Mouse (Mus musculus) midbrain, postnatal 0 days (tissue): ENCODE measurements around the gene Itga9. TPM values are rescaled to one million over a fixed set of nuclear protein-coding genes. Genes with fewer than 3 reads are reported as not detected.

Experiments used
- ATAC-seq: fragments of 200-750 bp; cut with Nextera tagmentation; 2 replicates; pipeline ENCODE4 v1.8.0; 2017; ENCODE audit warnings: moderate number of reproducible peaks, mild to moderate bottlenecking, moderate TSS enrichment, moderate library complexity; ENCODE audit not compliant: low FRiP score
- DNase-seq: peaks from one replicate; pipeline ENCODE4 v3.0.0-alpha.2; 2015; ENCODE audit warnings: low spot score
- H3K27ac ChIP-seq: fragments of 300-500 bp; sonication (generic); 2 replicates; pipeline ENCODE4 v1.5.1; 2014; ENCODE audit warnings: low read depth, mild to moderate bottlenecking, low read length, mixed read lengths
- H3K27me3 ChIP-seq: fragments of 300-500 bp; sonication (generic); 2 replicates; pipeline ENCODE4 v1.6.1; 2014; ENCODE audit warnings: low read length, control low read depth, mixed read lengths; ENCODE audit not compliant: insufficient read depth
- H3K36me3 ChIP-seq: fragments of 300-500 bp; sonication (generic); 2 replicates; pipeline ENCODE4 v1.6.1; 2014; ENCODE audit warnings: low read length, control low read depth, mixed read lengths; ENCODE audit not compliant: insufficient read depth
- H3K4me1 ChIP-seq: fragments of 300-500 bp; sonication (generic); 2 replicates; pipeline ENCODE4 v1.6.1; 2014; ENCODE audit warnings: mild to moderate bottlenecking, control low read depth, antibody characterized with exemption, low read length, mixed read lengths; ENCODE audit not compliant: insufficient read depth
- H3K4me2 ChIP-seq: fragments of 300-500 bp; sonication (generic); 2 replicates; pipeline ENCODE4 v1.6.1; 2014; ENCODE audit warnings: low read depth, mild to moderate bottlenecking, low read length, mixed read lengths; ENCODE audit not compliant: poor library complexity, severe bottlenecking
- H3K4me3 ChIP-seq: fragments of 300-500 bp; sonication (generic); 2 replicates; pipeline ENCODE4 v1.5.1; 2014; ENCODE audit warnings: low read depth, mild to moderate bottlenecking, low read length, moderate library complexity
- H3K9ac ChIP-seq: fragments of 300-500 bp; sonication (generic); replicated peaks from 2 replicates; pipeline ENCODE4 v1.6.1; 2014; ENCODE audit warnings: mild to moderate bottlenecking, low read length, moderate library complexity, mixed read lengths; ENCODE audit not compliant: poor library complexity, severe bottlenecking
- H3K9me3 ChIP-seq: fragments of 300-500 bp; sonication (generic); 2 replicates; pipeline ENCODE4 v1.6.1; 2016; ENCODE audit warnings: low read length, control low read depth
- CTCF ChIP-seq: IDR thresholded peaks from 2 replicates; pipeline ENCODE4 v1.5.1; 2016; ENCODE audit warnings: antibody characterized with exemption, mild to moderate bottlenecking
- WGBS: fragments of 180-500 bp; shearing (Covaris S2); extraction: QIAGEN DNeasy Blood & Tissue Kit; methylation state at CpG from one replicate; pipeline ENCODE4 v1.1.7; 2014; 5-methylcytosine and 5-hydroxymethylcytosine counted together
- polyA plus RNA-seq: library from polyadenylated mRNA; unstranded; fragments of >200 nt; fragmentation: Nextera tagmentation; extraction: Ambion mirVana; gene quantifications from 2 replicates; pipeline ENCODE4 v1.2.1, GENCODE M21; 2015
- total RNA-seq: library from RNA; depleted of rRNA; stranded (reverse); fragments of >200 nt; gene quantifications from 2 replicates; pipeline ENCODE4 v1.2.3, GENCODE M21; 2014

Itga9 gene
- total and polyA plus RNA-seq, 2 experiments from 2014 or later: 1.1 to 8.2 TPM

DNA sequence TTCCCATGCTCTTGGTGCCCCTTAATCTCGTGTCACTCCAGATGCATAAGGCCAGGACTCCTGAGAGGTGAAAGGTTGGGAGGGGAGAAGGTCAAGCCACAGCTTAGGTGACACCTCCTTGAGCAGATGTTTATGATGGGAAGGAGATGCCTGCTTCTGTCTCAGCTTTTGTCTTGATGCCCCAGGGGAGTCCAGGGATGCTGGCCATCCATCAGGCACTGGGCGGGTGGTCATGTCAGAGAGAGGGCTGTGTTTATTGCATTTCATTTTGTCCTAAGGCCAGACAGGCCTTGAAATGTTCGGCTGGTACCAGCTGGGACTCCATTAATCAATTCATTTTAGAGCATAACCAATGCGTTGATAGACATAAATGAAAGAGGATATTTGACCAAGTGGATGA is 81.8 kb downstream of the Itga9 start:
- Histone ChIP-seq H3K4me2 (no peak overlapping the region), H3K27ac (no peak overlapping the region), H3K36me3 (no peaks in the 10 kb centered on the region), H3K4me1 (no peaks in the 10 kb centered on the region), H3K9ac (no peak overlapping the region), H3K9me3 (no peaks in the 10 kb centered on the region), H3K27me3 (no peaks in the 10 kb centered on the region; the same call in 1 of the 2 replicates), H3K4me3 (no peak overlapping the region)
- WGBS: 80% methylated on average over 4 of the region's 4 CpGs
- TF ChIP-seq CTCF: no peak
- DNase-seq: no peak
- no peak for ATAC-seq

DNA sequence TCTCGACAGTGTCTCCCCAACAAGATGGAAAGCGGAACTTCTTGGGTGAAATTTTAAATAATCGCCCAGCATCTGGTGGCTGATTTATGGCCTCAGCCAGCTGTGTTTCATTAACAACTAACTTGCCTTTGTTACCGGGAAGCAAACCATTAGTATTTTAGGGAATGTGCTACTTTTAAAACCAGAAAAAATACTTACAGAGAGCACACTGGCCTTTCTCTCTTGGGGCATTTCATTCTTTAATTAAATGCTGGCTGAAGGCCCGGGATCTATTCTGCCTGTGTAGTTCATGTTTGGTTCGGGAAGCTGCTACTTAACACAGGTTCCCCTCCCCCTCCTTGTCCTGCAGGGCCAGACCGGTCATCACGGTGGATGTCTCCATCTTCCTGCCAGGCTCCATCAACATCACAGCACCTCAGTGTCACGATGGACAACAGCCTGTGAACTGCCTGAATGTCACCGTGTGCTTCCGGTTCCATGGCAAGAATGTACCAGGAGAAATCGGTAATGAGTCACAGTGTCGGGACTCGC is 82.5 kb downstream of the Itga9 start:
- Histone ChIP-seq H3K9ac (no peak overlapping the region), H3K27ac (no peak overlapping the region), H3K27me3 (no peaks in the 10 kb centered on the region; the same call in 1 of the 2 replicates), H3K4me1 (no peaks in the 10 kb centered on the region), H3K4me2 (no peak overlapping the region), H3K9me3 (no peaks in the 10 kb centered on the region), H3K4me3 (no peak overlapping the region), H3K36me3 (no peaks in the 10 kb centered on the region)
- TF ChIP-seq CTCF: no peak
- DNase-seq (peak; percentile 56), ATAC-seq (no peak)
- WGBS: 67% methylated on average over 14 of the region's 14 CpGs

DNA sequence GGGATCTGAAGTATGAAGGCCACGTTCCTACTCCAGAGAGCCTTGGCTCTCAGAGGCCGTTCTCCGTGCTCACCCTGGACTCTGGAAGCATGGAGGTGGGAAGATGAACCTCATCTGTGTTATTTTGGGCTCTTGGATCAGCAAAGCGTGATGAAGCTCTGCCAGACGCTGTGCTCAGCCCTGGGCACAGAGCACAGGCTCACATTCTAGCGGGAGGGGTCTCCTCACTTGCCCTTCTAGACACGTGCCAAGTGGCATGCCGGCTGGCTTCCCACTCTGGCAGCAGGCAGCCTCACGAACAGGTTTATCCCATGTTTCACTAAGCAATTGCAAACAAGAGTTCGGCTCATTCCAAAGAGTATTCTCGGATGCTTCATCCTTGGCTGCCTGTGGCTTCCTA is 86.8 kb downstream of the Itga9 start:
- WGBS: 75% methylated on average over 11 of the region's 11 CpGs
- no peak overlapping the region for H3K4me3 ChIP-seq
- DNase-seq (peak; percentile 76), ATAC-seq (no peak)
- H3K27ac ChIP-seq: no peak overlapping the region
- no peaks in the 10 kb centered on the region for H3K9me3 ChIP-seq
- H3K4me1 ChIP-seq: no peaks in the 10 kb centered on the region
- no peak overlapping the region for H3K4me2 ChIP-seq
- TF ChIP-seq CTCF: no peak
- no peaks in the 10 kb centered on the region for H3K36me3 ChIP-seq
- H3K27me3 ChIP-seq: no peaks in the 10 kb centered on the region; the same call in 1 of the 2 replicates
- no peak overlapping the region for H3K9ac ChIP-seq

DNA sequence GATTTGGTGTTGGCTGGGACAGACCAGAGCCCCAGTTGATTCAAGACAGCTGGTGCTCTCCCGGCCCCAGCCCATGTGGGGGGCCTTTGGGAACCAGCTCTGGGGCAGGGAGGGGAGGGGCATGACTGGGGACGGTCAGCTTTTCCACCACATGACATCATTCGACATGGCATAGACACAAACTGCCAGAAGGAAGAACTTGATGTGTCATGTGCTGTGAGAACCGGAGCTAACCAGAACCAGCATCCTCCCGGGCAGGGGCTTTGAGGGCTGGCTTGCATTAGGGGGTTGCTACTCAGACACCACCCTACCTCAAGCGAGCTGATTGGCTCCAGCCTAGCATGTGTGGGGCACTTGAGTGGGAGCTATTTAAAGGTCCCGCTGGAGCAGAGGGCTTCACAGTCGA is 87.9 kb downstream of the Itga9 start:
- ATAC-seq: no peak

DNA sequence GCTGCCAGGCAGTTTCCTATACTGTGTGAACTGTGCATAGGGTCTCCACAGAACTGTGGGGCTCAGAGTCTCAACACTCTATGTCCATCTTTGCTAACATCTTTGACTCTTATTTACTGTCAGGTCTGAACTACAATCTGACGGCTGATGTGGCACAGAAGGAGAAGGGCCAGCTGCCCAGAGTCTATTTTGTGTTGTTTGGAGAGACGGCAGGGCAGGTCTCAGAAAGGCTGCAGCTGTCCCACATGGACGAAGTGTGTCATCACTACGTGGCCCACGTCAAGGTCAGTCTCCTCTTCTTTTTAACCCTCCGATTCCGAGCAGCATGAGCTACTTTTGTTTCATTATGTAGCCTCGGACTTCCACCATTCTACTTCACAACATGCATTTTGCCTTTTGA is 91.7 kb downstream of the Itga9 start:
- no peaks in the 10 kb centered on the region for H3K4me1 ChIP-seq
- no peak overlapping the region for H3K9ac ChIP-seq
- ATAC-seq (no peak), DNase-seq (no peak)
- no peak overlapping the region for H3K27ac ChIP-seq
- no peaks in the 10 kb centered on the region for H3K36me3 ChIP-seq
- H3K4me2 ChIP-seq: no peak overlapping the region
- no peak for TF ChIP-seq CTCF
- H3K4me3 ChIP-seq: no peak overlapping the region
- WGBS: 78% methylated on average over 8 of the region's 8 CpGs
- no peaks in the 10 kb centered on the region for H3K9me3 ChIP-seq
- H3K27me3 ChIP-seq: no peaks in the 10 kb centered on the region

More for the DNA sequence above, 87.9 kb downstream of the Itga9 start:
- Histone ChIP-seq H3K36me3 (no peaks in the 10 kb centered on the region), H3K27ac (no peak overlapping the region), H3K27me3 (no peaks in the 10 kb centered on the region; the same call in 1 of the 2 replicates), H3K4me3 (no peak overlapping the region), H3K4me2 (no peak overlapping the region), H3K9ac (no peak overlapping the region), H3K4me1 (no peaks in the 10 kb centered on the region), H3K9me3 (no peaks in the 10 kb centered on the region)
- TF ChIP-seq CTCF: no peak
- DNase-seq: no peak
- 66% methylated on average over 8 of the region's 8 CpGs for WGBS

DNA sequence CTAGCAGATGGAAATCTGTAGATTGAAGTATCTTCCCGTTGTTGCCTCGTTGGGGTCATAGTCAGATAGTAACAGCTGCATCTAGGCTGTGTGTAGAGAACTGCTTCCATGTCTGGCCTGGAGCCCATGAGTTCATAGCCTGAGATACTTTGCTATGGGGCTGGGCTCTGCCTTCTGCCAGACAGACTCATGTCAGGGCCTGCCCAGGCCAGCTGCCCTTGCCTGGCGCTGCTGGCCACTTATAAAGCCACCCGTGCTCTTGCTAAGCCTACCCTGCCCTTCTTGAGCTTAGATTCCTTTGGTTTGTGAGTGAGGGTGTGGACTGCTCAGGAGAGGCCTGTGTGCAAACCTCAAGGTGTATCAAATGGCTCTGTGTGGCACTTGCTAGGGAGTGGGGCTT is 93.2 kb downstream of the Itga9 start:
- H3K9ac ChIP-seq: no peak overlapping the region
- TF ChIP-seq CTCF: no peak
- no peak overlapping the region for H3K4me2 ChIP-seq
- no peaks in the 10 kb centered on the region for H3K36me3 ChIP-seq
- H3K4me1 ChIP-seq: no peaks in the 10 kb centered on the region
- no peaks in the 10 kb centered on the region for H3K9me3 ChIP-seq
- no peak for DNase-seq
- H3K4me3 ChIP-seq: no peak overlapping the region
- no peak overlapping the region for H3K27ac ChIP-seq
- WGBS: 95% methylated on average over 4 of the region's 4 CpGs
- H3K27me3 ChIP-seq: no peaks in the 10 kb centered on the region
- ATAC-seq: no peak
